Comparison of ENCODE assay signal across 9 mouse cellular contexts in genomic region chr1:42257801-42258593, GRCm38 (mm10).
DNase-seq lines count a peak whose midpoint lies in the region; ATAC-seq and TF ChIP-seq lines count a peak whose summit lies in the region.
"Had no signal": no experiment of that assay in that cellular context is flagged by ENCODE, and none has a peak within 500 bp of the region (broad histone marks: within the 10 kb centered on the region; RNA-seq: fewer than 3 reads in every experiment).

No protein-coding gene starts in this region.

- no peaks in the 10 kb centered on the region for H3K36me3 ChIP-seq in hindbrain, postnatal 0 days (ENCODE audit: insufficient read depth, low read length)
- H3K36me3 ChIP-seq in neural tube, embryonic 12.5 days, result no peaks in the 10 kb centered on the region
- no peaks in the 10 kb centered on the region for H3K36me3 ChIP-seq in kidney, embryonic 15.5 days
- H3K36me3 ChIP-seq: liver, embryonic 15.5 days had no signal

- peaks cover 3% of the 10 kb centered on the region; the same call in 1 of the 2 replicates for H3K4me1 ChIP-seq in hindbrain, postnatal 0 days (ENCODE audit: insufficient read depth, low read length)
- peaks cover 42% of the 10 kb centered on the region for H3K4me1 ChIP-seq in neural tube, embryonic 12.5 days
- H3K4me1 ChIP-seq in kidney, embryonic 15.5 days, result peaks cover 28% of the 10 kb centered on the region
- H3K4me1 ChIP-seq: liver, embryonic 15.5 days had no signal

- peak; percentile 41 to 49 for DNase-seq in layer of hippocampus, adult 2 months (ENCODE audit: low spot score in 2 of 2)
- DNase-seq in layer of hippocampus, postnatal 25 days (ENCODE audit: extremely low spot score in 1 of 2, low spot score in 1 of 2), result no peak
- DNase-seq in fibroblast of lung, adult 2 months (ENCODE audit: low read depth), result peak; percentile 20
- DNase-seq in hindbrain, postnatal 0 days (ENCODE audit: low spot score), result peak; percentile 61
- no peak for DNase-seq in spleen, adult 18-20 months
- no peak for DNase-seq in gastrocnemius, postnatal 14 days

- ATAC-seq in hindbrain, postnatal 0 days, result peak; percentile 69
- ATAC-seq in neural tube, embryonic 12.5 days (ENCODE audit: low FRiP score, low read depth), result peak; percentile 55
- no peak for ATAC-seq in kidney, embryonic 15.5 days (replicated peaks; ENCODE audit: low FRiP score)

- no peaks in the 10 kb centered on the region for H3K27me3 ChIP-seq in hindbrain, postnatal 0 days (ENCODE audit: insufficient read depth, low read length)
- H3K27me3 ChIP-seq in neural tube, embryonic 12.5 days (replicated peaks), result no peaks in the 10 kb centered on the region
- H3K27me3 ChIP-seq in kidney, embryonic 15.5 days, result 0 out of 2 replicates have a peak, but pooled peaks cover 4% of the 10 kb centered on the region
- H3K27me3 ChIP-seq: liver, embryonic 15.5 days had no signal

- whole genome bisulfite sequencing in hindbrain, postnatal 0 days, result 16% methylated on average over 19 of the region's 19 CpGs
- WGBS in neural tube, embryonic 12.5 days, result 38% methylated on average over 19 of the region's 19 CpGs
- 54% methylated on average over 19 of the region's 19 CpGs for WGBS in kidney, embryonic 15.5 days

- intact Hi-C loops in gastrocnemius, postnatal 14 days (cut with DNase I; ENCODE audit: low total_unique reads), result no loop called here

- peak overlapping the region; percentile 34 for H3K4me3 ChIP-seq in layer of hippocampus, adult 2 months
- H3K4me3 ChIP-seq in hindbrain, postnatal 0 days (ENCODE audit: low read length), result peak overlapping the region; percentile 21; the same call in 1 of the 2 replicates
- no peak overlapping the region for H3K4me3 ChIP-seq in neural tube, embryonic 12.5 days
- H3K4me3 ChIP-seq in kidney, embryonic 15.5 days (replicated peaks), result no peak overlapping the region
- H3K4me3 ChIP-seq: liver, embryonic 15.5 days had no signal

- no peak for TF ChIP-seq CTCF in layer of hippocampus, adult 2 months (conservative IDR thresholded peaks at IDR 0.05)
- no peak for TF ChIP-seq CTCF in hindbrain, postnatal 0 days (IDR thresholded peaks at IDR 0.05; ENCODE audit: low read depth)

- H3K27ac ChIP-seq in layer of hippocampus, adult 2 months, result peak overlapping the region; percentile 95
- no peak overlapping the region for H3K27ac ChIP-seq in hindbrain, postnatal 0 days
- H3K27ac ChIP-seq in neural tube, embryonic 12.5 days, result 0 out of 2 replicates have a peak overlapping the region, but pooled peaks have one; percentile 1
- H3K27ac ChIP-seq in kidney, embryonic 15.5 days, result no peak overlapping the region
- H3K27ac ChIP-seq: liver, embryonic 15.5 days had no signal

- 0 out of 2 replicates have a peak overlapping the region, but pooled peaks have one; percentile 28 for H3K9ac ChIP-seq in hindbrain, postnatal 0 days (replicated peaks; ENCODE audit: low read length)
- no peak overlapping the region for H3K9ac ChIP-seq in neural tube, embryonic 12.5 days
- H3K9ac ChIP-seq in kidney, embryonic 15.5 days, result no peak overlapping the region
- H3K9ac ChIP-seq: liver, embryonic 15.5 days had no signal

- peak overlapping the region; percentile 49 for H3K4me2 ChIP-seq in hindbrain, postnatal 0 days (ENCODE audit: low read depth, low read length)
- peak overlapping the region; percentile 39 for H3K4me2 ChIP-seq in neural tube, embryonic 12.5 days (replicated peaks)
- H3K4me2 ChIP-seq in kidney, embryonic 15.5 days, result no peak overlapping the region
- H3K4me2 ChIP-seq: liver, embryonic 15.5 days had no signal

- no peaks in the 10 kb centered on the region for H3K9me3 ChIP-seq in hindbrain, postnatal 0 days (ENCODE audit: low read length)
- no peaks in the 10 kb centered on the region for H3K9me3 ChIP-seq in neural tube, embryonic 12.5 days
- H3K9me3 ChIP-seq in kidney, embryonic 15.5 days (replicated peaks), result no peaks in the 10 kb centered on the region
- H3K9me3 ChIP-seq: liver, embryonic 15.5 days had no signal

Comparison
In these comparisons a context has a peak if more than half of its experiments do, and no peak if none do; other contexts are left out.
1. DNase-seq: peak in layer of hippocampus, adult 2 months (2 of 2), fibroblast of lung, adult 2 months (single experiment) and hindbrain, postnatal 0 days (single experiment); none in layer of hippocampus, postnatal 25 days (0 of 2), spleen, adult 18-20 months (0 of 2) and gastrocnemius, postnatal 14 days (single experiment).
2. H3K27ac ChIP-seq: peak in layer of hippocampus, adult 2 months (single experiment) and neural tube, embryonic 12.5 days (single experiment); none in hindbrain, postnatal 0 days (single experiment) and kidney, embryonic 15.5 days (single experiment).
3. H3K4me3 ChIP-seq: peak in layer of hippocampus, adult 2 months (single experiment) and hindbrain, postnatal 0 days (single experiment); none in neural tube, embryonic 12.5 days (single experiment) and kidney, embryonic 15.5 days (single experiment).